Mouse (Mus musculus): ENCODE data around the gene Ccdc28a.

DNA sequence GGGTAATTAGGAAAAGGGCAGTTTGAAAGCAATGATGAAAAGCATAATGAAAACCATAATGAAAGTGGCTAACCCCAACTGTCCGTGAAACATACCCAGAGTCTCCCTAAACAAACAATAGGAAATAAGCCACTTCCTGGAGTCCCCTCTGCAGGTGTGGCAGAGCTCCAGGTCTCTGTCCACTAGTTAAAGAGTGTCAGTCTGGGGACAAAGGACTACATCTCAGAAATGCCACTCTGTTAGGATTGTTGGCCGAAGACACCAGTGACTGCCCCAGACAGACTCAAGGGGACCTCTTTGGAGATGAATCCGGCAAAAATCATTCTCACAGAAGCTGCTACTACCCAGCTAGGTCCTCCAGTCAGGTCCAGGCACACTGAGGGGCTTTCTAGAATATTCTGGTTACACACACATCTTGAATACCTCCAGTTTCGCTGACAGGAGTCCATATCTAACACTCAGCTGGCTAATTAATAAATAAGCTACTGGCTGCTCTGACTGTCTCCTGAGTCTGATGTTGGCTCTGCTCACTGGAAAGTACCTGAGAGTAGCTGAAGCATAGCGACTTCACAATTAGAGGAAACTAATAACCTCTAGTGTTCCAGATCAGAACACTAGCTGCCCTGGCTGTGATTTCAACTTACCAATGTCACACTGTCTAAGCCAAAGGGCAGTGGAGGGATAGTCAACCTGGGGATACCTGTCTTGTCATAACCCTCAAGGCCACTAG lies 36.3 kb downstream of the Ccdc28a start:
- no peak for TF ChIP-seq GATA1 (IDR thresholded peaks at IDR 0.05; ENCODE audit: borderline replicate concordance, low read length)
- TF ChIP-seq FLI1 (IDR thresholded peaks at IDR 0.05; ENCODE audit: low read length): no peak
